Mouse (Mus musculus): ENCODE data around the gene Gm1043.

- TF ChIP-seq HCFC1 (IDR thresholded peaks at IDR 0.05; ENCODE audit: borderline replicate concordance, insufficient read depth, low read length), result no peak
- no peak for TF ChIP-seq ZC3H11A (IDR thresholded peaks at IDR 0.05; ENCODE audit: borderline replicate concordance, low read depth, low read length)
- TF ChIP-seq MAFK (IDR thresholded peaks at IDR 0.05; ENCODE audit: insufficient read depth, low read depth, low read length), result no peak
Measured at GRCm38 (mm10) chr5:37261734-37262133, 176.6 kb downstream of the Gm1043 start.
